Mouse (Mus musculus): ENCODE data around the gene Smr2.
"Not testable (repeated sequence)": the region's sequence is repeated elsewhere in the genome, so short reads cannot be mapped to it uniquely, and the experiment has no call there.

Smr2 gene

GRCm38 (mm10) chr5:88086256-88086655 lies at the start of gene Smr2:
Gene Smr2, plus strand, starts transcription at chr5:88086556.
- DNase-seq (ENCODE audit: extremely low spot score, low spot score), result not testable (repeated sequence)

DNA sequence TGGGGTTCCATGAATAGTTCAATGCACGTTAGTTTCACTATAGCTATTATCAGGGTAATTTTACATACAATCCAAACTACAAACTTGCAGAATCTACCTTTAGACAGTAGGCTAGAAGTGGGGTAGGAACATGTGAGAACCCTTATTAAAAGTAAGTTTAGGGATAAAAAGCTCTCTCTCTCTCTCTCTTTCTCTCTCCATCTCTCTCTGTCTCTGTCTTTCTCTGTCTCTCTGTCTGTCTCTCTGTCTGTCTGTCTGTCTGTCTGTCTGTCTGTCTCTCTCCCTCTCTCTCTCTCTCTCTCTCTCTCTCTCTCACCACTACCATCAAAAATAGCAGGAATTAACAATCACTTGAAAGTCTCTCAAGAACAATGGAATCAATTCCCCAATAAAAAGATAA lies 25.1 kb downstream of the Smr2 start, which contains the start of gene Gm11116:
TSS of gene Gm11116 (minus strand) at position 101 of the 400 bp plus-strand sequence.
- DNase-seq (ENCODE audit: extremely low spot score, low spot score), result no peak

DNA sequence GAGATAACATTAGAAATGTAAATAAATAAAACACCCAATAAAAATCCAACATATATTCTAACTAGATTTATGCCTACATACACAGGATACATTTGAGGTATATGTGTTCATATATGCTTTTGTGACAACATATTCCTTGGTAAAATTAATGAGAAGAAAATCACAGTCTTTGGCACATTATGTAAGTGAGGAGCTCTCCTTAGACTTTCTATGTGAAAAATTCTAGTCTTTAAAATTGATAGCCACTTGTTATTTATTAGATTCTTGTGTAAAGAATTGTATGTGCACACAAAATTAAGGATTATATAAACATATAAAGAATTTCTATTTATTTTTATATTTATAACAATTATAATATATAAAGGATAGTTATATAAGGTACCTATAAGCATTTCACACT lies 67.6 kb downstream of the Smr2 start, which contains the start of gene Gm11115:
TSS of gene Gm11115 (minus strand) at position 101 of the 400 bp plus-strand sequence.
- no peak for DNase-seq (ENCODE audit: extremely low spot score, low spot score)

All from neural tube, embryonic 10.5 days (tissue).